Mouse (Mus musculus) lung, postnatal 0 days (tissue): ENCODE results near the gene Fkbp8. TPM values are rescaled to one million over a fixed set of nuclear protein-coding genes. Genes with fewer than 3 reads are reported as not detected.
A peak's percentile ranks its signal among the peaks of the same experiment; 100 is the strongest.

Source experiments
- ATAC-seq: fragments of 200-750 bp; cut with Nextera tagmentation; 2 replicates; pipeline ENCODE4 v1.8.0; 2017; ENCODE audit warnings: moderate library complexity
- DNase-seq: peaks from one replicate; pipeline ENCODE4 v3.0.0-alpha.2; 2016; ENCODE audit warnings: low spot score
- H3K27ac ChIP-seq: fragments of 300-500 bp; sonication (generic); 2 replicates; pipeline ENCODE4 v1.5.1; 2014; ENCODE audit warnings: antibody characterized with exemption, mild to moderate bottlenecking, low read length, mixed read lengths
- H3K27me3 ChIP-seq: fragments of 300-500 bp; sonication (generic); replicated peaks from 2 replicates; pipeline ENCODE4 v1.6.1; 2014; ENCODE audit warnings: low read length, mixed read lengths; ENCODE audit not compliant: insufficient read depth
- H3K36me3 ChIP-seq: fragments of 300-500 bp; sonication (generic); 2 replicates; pipeline ENCODE4 v1.6.1; 2014; ENCODE audit warnings: low read length, mixed read lengths; ENCODE audit not compliant: insufficient read depth
- H3K4me1 ChIP-seq: fragments of 300-500 bp; sonication (generic); 2 replicates; pipeline ENCODE4 v1.6.1; 2014; ENCODE audit warnings: antibody characterized with exemption, low read depth, low read length, mixed read lengths; ENCODE audit not compliant: insufficient read depth
- H3K4me2 ChIP-seq: fragments of 300-500 bp; sonication (generic); replicated peaks from 2 replicates; pipeline ENCODE4 v1.6.1; 2014; ENCODE audit warnings: low read depth, mild to moderate bottlenecking, low read length, moderate library complexity, mixed read lengths
- H3K4me3 ChIP-seq: fragments of 300-500 bp; sonication (generic); 2 replicates; pipeline ENCODE4 v1.5.1; 2014; ENCODE audit warnings: low read depth, low read length
- H3K9ac ChIP-seq: fragments of 300-500 bp; sonication (generic); replicated peaks from 2 replicates; pipeline ENCODE4 v1.6.1; 2014; ENCODE audit warnings: low read depth, mild to moderate bottlenecking
- H3K9me3 ChIP-seq: fragments of 300-500 bp; sonication (generic); 2 replicates; pipeline ENCODE4 v1.6.1; 2016; ENCODE audit warnings: low read length, mixed read lengths
- CTCF ChIP-seq: IDR thresholded peaks from 2 replicates; pipeline ENCODE4 v1.5.1; 2016; ENCODE audit warnings: antibody characterized with exemption, mild to moderate bottlenecking
- EP300 ChIP-seq: IDR thresholded peaks from 2 replicates; pipeline ENCODE4 v1.6.1; 2016; ENCODE audit warnings: antibody characterized with exemption, mild to moderate bottlenecking, control low read depth
- WGBS: fragments of 180-500 bp; shearing (Covaris S2); extraction: QIAGEN DNeasy Blood & Tissue Kit; methylation state at CpG from one replicate; pipeline ENCODE4 v1.1.7; 2014; 5-methylcytosine and 5-hydroxymethylcytosine counted together
- polyA plus RNA-seq: library from polyadenylated mRNA; unstranded; fragments of >200 nt; fragmentation: Nextera tagmentation; extraction: Ambion mirVana; gene quantifications from 2 replicates; pipeline ENCODE4 v1.2.1, GENCODE M21; 2015

The Fkbp8 gene
- polyA plus RNA-seq = 222 and 228 TPM in 2 replicates

DNA sequence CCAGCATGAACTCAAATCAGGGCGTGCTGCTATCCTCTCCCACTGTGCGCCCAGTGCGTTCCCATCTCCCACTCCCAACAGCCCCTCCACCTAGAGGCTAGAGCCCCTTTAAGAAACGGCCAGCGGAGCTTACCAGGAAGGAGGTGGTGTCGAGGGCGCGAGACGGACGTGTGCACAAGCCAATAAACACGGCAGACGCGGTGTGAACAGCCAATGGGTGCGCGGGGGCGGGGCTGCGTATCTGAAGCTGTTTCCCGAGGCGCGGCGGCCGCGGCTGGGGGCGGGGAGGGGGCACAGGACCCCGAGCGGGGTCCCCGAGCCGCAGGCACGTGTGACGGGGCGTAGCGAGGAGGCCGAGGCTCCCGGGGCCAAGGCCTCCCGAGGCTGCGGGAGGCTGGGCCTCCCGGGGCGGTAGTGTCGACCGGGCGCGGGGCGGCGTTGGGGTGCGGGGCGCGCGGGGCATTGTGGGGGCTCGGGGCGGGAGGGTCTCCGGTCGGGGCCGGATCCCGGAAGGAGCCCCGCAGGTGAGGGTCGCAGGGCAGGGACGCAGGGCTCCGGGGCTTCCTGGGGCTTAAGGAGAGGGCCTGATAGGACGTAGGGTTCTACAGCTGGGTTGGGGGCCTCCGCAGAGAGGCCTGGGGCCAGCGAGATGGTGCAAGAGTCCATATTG, at the start of gene Fkbp8, which contains the start of gene Kxd1:
Gene Fkbp8, plus strand, starts transcription at position 213 of the 670 bp plus-strand sequence.
Gene Kxd1, minus strand, starts transcription at position 445 of the 670 bp plus-strand sequence.
- no peaks in the 10 kb centered on the region for H3K27me3 ChIP-seq
- H3K4me1 ChIP-seq = 0 out of 2 replicates have a peak, but pooled peaks cover 4% of the 10 kb centered on the region
- peaks cover 14% of the 10 kb centered on the region for H3K36me3 ChIP-seq
- DNase-seq (peak; percentile 97), ATAC-seq (peak; percentile 89)
- peak; percentile 43 for TF ChIP-seq CTCF
- TF ChIP-seq EP300 = no peak
- H3K27ac ChIP-seq = peak within 1 kb of the TSS; percentile 88
- peak within 1 kb of the TSS; percentile 78 for H3K4me2 ChIP-seq
- 0% methylated on average over 48 of the region's 61 CpGs for WGBS
- peak within 1 kb of the TSS; percentile 95 for H3K9ac ChIP-seq
- peak within 1 kb of the TSS; percentile 96 for H3K4me3 ChIP-seq
- H3K9me3 ChIP-seq = no peaks in the 10 kb centered on the region

DNA sequence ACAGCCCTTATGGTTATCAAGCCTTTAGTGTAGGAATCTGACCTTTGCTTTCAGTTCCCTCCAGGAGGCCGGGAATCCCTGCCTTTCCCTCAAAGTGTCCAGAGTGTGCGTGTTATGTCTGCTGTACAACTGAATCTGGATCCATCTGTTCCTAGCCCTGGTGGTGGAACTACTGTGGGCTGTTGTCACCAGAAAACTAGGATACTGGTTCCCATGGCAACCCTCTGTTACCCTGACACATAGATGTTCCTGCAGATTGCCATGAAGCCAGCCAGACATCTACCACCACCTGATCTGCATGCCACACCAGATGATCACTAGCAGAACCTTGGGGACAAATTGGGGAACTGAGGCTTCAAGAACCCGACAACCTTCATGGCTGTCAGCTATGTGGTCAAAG, 45.6 kb upstream of the Fkbp8 start:
- Histone ChIP-seq H3K4me3 (no peak overlapping the region), H3K9ac (no peak overlapping the region), H3K27ac (peak overlapping the region; percentile 40; the same call in 1 of the 2 replicates), H3K4me2 (no peak overlapping the region), H3K27me3 (peaks cover 5% of the 10 kb centered on the region; the same call in 1 of the 2 replicates), H3K4me1 (no peaks in the 10 kb centered on the region), H3K9me3 (no peaks in the 10 kb centered on the region), H3K36me3 (no peaks in the 10 kb centered on the region)
- WGBS = 59% methylated on average over 3 of the region's 3 CpGs
- no peak for ATAC-seq
- DNase-seq = no peak
- TF ChIP-seq EP300 (no peak), CTCF (no peak)

DNA sequence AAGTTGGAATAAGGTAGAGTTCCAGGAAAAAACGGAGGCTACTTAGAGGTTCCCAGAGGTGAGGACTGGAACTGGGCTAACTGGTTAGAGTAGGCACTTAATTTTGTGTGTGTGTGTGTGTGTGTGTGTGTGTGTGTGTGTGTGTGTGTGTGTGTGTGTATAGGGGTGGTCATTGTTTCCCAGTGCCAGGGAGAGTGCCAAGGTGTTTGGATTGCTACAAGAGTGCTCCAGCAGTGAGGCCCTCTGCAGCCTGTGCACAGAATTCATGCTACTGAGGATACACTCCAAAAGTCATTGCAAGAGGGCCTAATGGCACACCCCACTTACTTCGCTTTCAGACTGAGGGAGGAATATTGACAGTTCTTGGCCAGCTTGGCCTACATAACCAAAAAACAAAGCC, 44.6 kb upstream of the Fkbp8 start:
- WGBS = 48% methylated on average over 2 of the region's 2 CpGs
- ATAC-seq (peak; percentile 95), DNase-seq (peak; percentile 88)
- H3K9ac ChIP-seq = no peak overlapping the region
- no peaks in the 10 kb centered on the region for H3K4me1 ChIP-seq
- H3K36me3 ChIP-seq = no peaks in the 10 kb centered on the region
- no peaks in the 10 kb centered on the region for H3K9me3 ChIP-seq
- TF ChIP-seq CTCF = no peak
- TF ChIP-seq EP300 = peak; percentile 55
- no peak overlapping the region for H3K4me2 ChIP-seq
- peaks cover 13% of the 10 kb centered on the region for H3K27me3 ChIP-seq
- H3K27ac ChIP-seq = peak overlapping the region; percentile 47; the same call in 1 of the 2 replicates
- H3K4me3 ChIP-seq = no peak overlapping the region

DNA sequence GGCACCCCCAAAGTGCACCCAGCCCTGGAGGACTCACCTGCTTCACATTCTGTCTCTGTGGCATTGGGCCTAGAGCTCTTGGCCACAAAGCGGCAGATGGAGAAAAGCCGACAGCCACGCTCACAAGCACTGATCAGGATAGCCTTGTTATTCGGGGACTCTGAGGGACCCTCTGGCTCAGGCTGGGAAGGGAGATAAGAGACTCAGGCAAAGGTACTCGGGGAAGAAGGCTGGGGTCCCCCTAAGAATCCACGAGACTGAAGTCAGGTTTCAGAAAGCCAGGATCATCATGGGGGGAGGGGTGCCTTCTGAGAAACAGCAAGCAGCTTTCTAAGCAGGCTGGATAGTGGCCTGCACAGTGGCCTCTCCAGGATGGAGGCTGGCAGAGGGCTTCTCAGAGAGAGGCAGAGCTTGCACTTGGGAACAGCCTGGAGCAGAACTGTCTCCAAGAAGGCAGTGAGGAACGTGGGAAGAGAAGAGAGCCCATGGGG, 41.3 kb upstream of the Fkbp8 start:
- Histone ChIP-seq H3K4me3 (no peak overlapping the region), H3K36me3 (no peaks in the 10 kb centered on the region), H3K27ac (no peak overlapping the region), H3K4me2 (no peak overlapping the region), H3K9me3 (no peaks in the 10 kb centered on the region), H3K9ac (no peak overlapping the region), H3K4me1 (peaks cover 16% of the 10 kb centered on the region), H3K27me3 (peaks cover 28% of the 10 kb centered on the region)
- DNase-seq = no peak
- TF ChIP-seq CTCF = no peak
- no peak for TF ChIP-seq EP300
- 46% methylated on average over 7 of the region's 7 CpGs for WGBS
- ATAC-seq = no peak

DNA sequence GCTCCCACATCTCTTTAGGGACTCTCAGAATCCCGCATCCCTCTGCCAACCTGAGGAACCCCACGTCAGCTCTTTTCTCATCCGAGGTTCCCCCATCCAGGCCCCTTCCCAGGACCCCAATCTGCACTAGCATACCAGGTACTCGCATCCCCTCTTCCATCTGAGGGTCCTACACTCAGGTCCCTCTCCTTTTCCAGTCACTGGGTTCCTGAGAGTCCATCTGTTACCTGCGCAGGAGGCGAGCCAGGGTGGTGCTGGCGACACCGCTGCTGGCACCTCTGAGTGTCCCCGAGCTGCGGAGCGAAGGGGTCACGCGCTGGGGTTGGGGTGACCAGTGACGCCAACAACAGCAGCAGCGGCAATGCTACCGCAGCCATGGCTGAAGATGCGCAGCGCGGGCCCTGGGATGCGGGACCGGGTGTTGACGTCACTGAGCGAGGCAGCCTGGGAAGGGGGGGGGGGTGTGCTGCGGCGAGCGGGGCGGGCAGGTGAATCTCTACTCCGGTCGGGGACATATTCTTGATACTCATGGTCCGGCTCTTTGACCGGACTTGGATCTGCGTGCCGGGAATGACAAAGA, 40.5 kb upstream of the Fkbp8 start, which contains the start of gene Tmem59l:
Gene Tmem59l, minus strand, starts transcription at position 418 of the 580 bp plus-strand sequence.
- no peak within 1 kb of the TSS for H3K9ac ChIP-seq
- peaks cover 35% of the 10 kb centered on the region for H3K27me3 ChIP-seq
- no peaks in the 10 kb centered on the region for H3K36me3 ChIP-seq
- ATAC-seq (no peak), DNase-seq (no peak)
- 8% methylated on average over 30 of the region's 33 CpGs for WGBS
- no peak for TF ChIP-seq CTCF
- TF ChIP-seq EP300 = no peak
- H3K4me2 ChIP-seq = peak within 1 kb of the TSS; percentile 44
- peak within 1 kb of the TSS; percentile 15; the same call in 1 of the 2 replicates for H3K4me3 ChIP-seq
- no peaks in the 10 kb centered on the region for H3K9me3 ChIP-seq
- H3K27ac ChIP-seq = peak within 1 kb of the TSS; percentile 88
- peaks cover 16% of the 10 kb centered on the region for H3K4me1 ChIP-seq
